Mouse (Mus musculus): ENCODE measurements around the gene Stxbp5. TPM values are rescaled to one million over a fixed set of nuclear protein-coding genes. Genes with fewer than 3 reads are reported as not detected.
A peak's percentile ranks its signal among the peaks of the same experiment; 100 is the strongest.
"Not testable (repeated sequence)": the region's sequence is repeated elsewhere in the genome, so short reads cannot be mapped to it uniquely, and the experiment has no call there.

Gene Stxbp5
- polyA plus RNA-seq, 1 experiment from 2014 or later, result 9.8 TPM

GRCm38 (mm10) chr10:9897852-9898251, 3.0 kb downstream of the Stxbp5 start:
- H3K9ac ChIP-seq (ENCODE audit: low read depth, low read length), result peak overlapping the region; percentile 18; the same call in 1 of the 2 replicates
- no peak for ATAC-seq
- no peaks in the 10 kb centered on the region for H3K36me3 ChIP-seq (ENCODE audit: control insufficient read depth, insufficient read depth, low read length)
- peak overlapping the region; percentile 25 for H3K4me3 ChIP-seq (ENCODE audit: low read depth, low read length)
- H3K9me3 ChIP-seq (replicated peaks; ENCODE audit: control insufficient read depth, low read length, poor library complexity, severe bottlenecking), result no peaks in the 10 kb centered on the region
- H3K4me1 ChIP-seq (ENCODE audit: control insufficient read depth, insufficient read depth, low read length), result peaks cover 18% of the 10 kb centered on the region
- H3K4me2 ChIP-seq (ENCODE audit: low read length), result peak overlapping the region; percentile 53
- no peaks in the 10 kb centered on the region for H3K27me3 ChIP-seq (ENCODE audit: control insufficient read depth, insufficient read depth, low read depth, low read length)
- 0 out of 2 replicates have a peak overlapping the region, but pooled peaks have one; percentile 7 for H3K27ac ChIP-seq (ENCODE audit: low read length)
- WGBS, result 32% methylated on average over 5 of the region's 5 CpGs

GRCm38 (mm10) chr10:9893562-9893961, 7.3 kb downstream of the Stxbp5 start:
- no peak overlapping the region for H3K27ac ChIP-seq (ENCODE audit: low read length)
- H3K27me3 ChIP-seq (ENCODE audit: control insufficient read depth, insufficient read depth, low read depth, low read length), result no peaks in the 10 kb centered on the region
- H3K4me3 ChIP-seq (ENCODE audit: low read depth, low read length), result no peak overlapping the region
- H3K36me3 ChIP-seq (ENCODE audit: control insufficient read depth, insufficient read depth, low read length), result no peaks in the 10 kb centered on the region
- ATAC-seq, result no peak
- H3K9me3 ChIP-seq (replicated peaks; ENCODE audit: control insufficient read depth, low read length, poor library complexity, severe bottlenecking), result no peaks in the 10 kb centered on the region
- WGBS, result 75% methylated on average over 2 of the region's 2 CpGs
- H3K4me2 ChIP-seq (ENCODE audit: low read length), result no peak overlapping the region
- H3K4me1 ChIP-seq (ENCODE audit: control insufficient read depth, insufficient read depth, low read length), result peaks cover 13% of the 10 kb centered on the region
- H3K9ac ChIP-seq (ENCODE audit: low read depth, low read length), result no peak overlapping the region

- Histone ChIP-seq H3K36me3 (ENCODE audit: control insufficient read depth, insufficient read depth, low read length) (no peaks in the 10 kb centered on the region), H3K4me2 (ENCODE audit: low read length) (no peak overlapping the region), H3K27me3 (ENCODE audit: control insufficient read depth, insufficient read depth, low read depth, low read length) (no peaks in the 10 kb centered on the region), H3K4me1 (ENCODE audit: control insufficient read depth, insufficient read depth, low read length) (no peaks in the 10 kb centered on the region), H3K9ac (ENCODE audit: low read depth, low read length) (no peak overlapping the region), H3K9me3 (replicated peaks; ENCODE audit: control insufficient read depth, low read length, poor library complexity, severe bottlenecking) (no peaks in the 10 kb centered on the region), H3K27ac (ENCODE audit: low read length) (no peak overlapping the region), H3K4me3 (ENCODE audit: low read depth, low read length) (no peak overlapping the region)
- ATAC-seq, result no peak
- WGBS, result 50% methylated on average over 8 of the region's 8 CpGs
These were observed 11.2 kb downstream of the Stxbp5 start for GRCm38 (mm10) chr10:9889651-9890050.

- H3K9me3 ChIP-seq (replicated peaks; ENCODE audit: control insufficient read depth, low read length, poor library complexity, severe bottlenecking), result no peaks in the 10 kb centered on the region
- ATAC-seq, result no peak
- H3K4me1 ChIP-seq (ENCODE audit: control insufficient read depth, insufficient read depth, low read length), result no peaks in the 10 kb centered on the region
- H3K9ac ChIP-seq (ENCODE audit: low read depth, low read length), result no peak overlapping the region
- no peaks in the 10 kb centered on the region for H3K27me3 ChIP-seq (ENCODE audit: control insufficient read depth, insufficient read depth, low read depth, low read length)
- no peak overlapping the region for H3K27ac ChIP-seq (ENCODE audit: low read length)
- no peak overlapping the region for H3K4me3 ChIP-seq (ENCODE audit: low read depth, low read length)
- WGBS, result 73% methylated on average over 4 of the region's 4 CpGs
- no peaks in the 10 kb centered on the region for H3K36me3 ChIP-seq (ENCODE audit: control insufficient read depth, insufficient read depth, low read length)
- no peak overlapping the region for H3K4me2 ChIP-seq (ENCODE audit: low read length)
These were observed 12.2 kb downstream of the Stxbp5 start for GRCm38 (mm10) chr10:9888655-9889054.

- H3K4me3 ChIP-seq (ENCODE audit: low read depth, low read length); H3K4me2 ChIP-seq (ENCODE audit: low read length); H3K27me3 ChIP-seq (ENCODE audit: control insufficient read depth, insufficient read depth, low read depth, low read length); H3K4me1 ChIP-seq (ENCODE audit: control insufficient read depth, insufficient read depth, low read length); H3K27ac ChIP-seq (ENCODE audit: low read length); H3K9ac ChIP-seq (ENCODE audit: low read depth, low read length); H3K36me3 ChIP-seq (ENCODE audit: control insufficient read depth, insufficient read depth, low read length); H3K9me3 ChIP-seq (replicated peaks; ENCODE audit: control insufficient read depth, low read length, poor library complexity, severe bottlenecking); ATAC-seq: not testable (repeated sequence)
- 93% methylated on average over 5 of the region's 5 CpGs for WGBS
These were observed 19.0 kb downstream of the Stxbp5 start for GRCm38 (mm10) chr10:9881781-9882320.

- no peak overlapping the region for H3K27ac ChIP-seq (ENCODE audit: low read length)
- H3K4me2 ChIP-seq (ENCODE audit: low read length), result no peak overlapping the region
- no peak overlapping the region for H3K9ac ChIP-seq (ENCODE audit: low read depth, low read length)
- H3K4me1 ChIP-seq (ENCODE audit: control insufficient read depth, insufficient read depth, low read length), result no peaks in the 10 kb centered on the region
- 77% methylated on average over 6 of the region's 6 CpGs for WGBS
- H3K9me3 ChIP-seq (replicated peaks; ENCODE audit: control insufficient read depth, low read length, poor library complexity, severe bottlenecking), result no peaks in the 10 kb centered on the region
- no peaks in the 10 kb centered on the region for H3K36me3 ChIP-seq (ENCODE audit: control insufficient read depth, insufficient read depth, low read length)
- no peaks in the 10 kb centered on the region for H3K27me3 ChIP-seq (ENCODE audit: control insufficient read depth, insufficient read depth, low read depth, low read length)
- no peak for ATAC-seq
- H3K4me3 ChIP-seq (ENCODE audit: low read depth, low read length), result no peak overlapping the region
These were observed 20.7 kb downstream of the Stxbp5 start for GRCm38 (mm10) chr10:9880070-9880728.

- Histone ChIP-seq H3K9ac (ENCODE audit: low read depth, low read length) (no peak overlapping the region), H3K27me3 (ENCODE audit: control insufficient read depth, insufficient read depth, low read depth, low read length) (no peaks in the 10 kb centered on the region), H3K4me3 (ENCODE audit: low read depth, low read length) (no peak overlapping the region), H3K27ac (ENCODE audit: low read length) (no peak overlapping the region), H3K4me2 (ENCODE audit: low read length) (no peak overlapping the region), H3K4me1 (ENCODE audit: control insufficient read depth, insufficient read depth, low read length) (no peaks in the 10 kb centered on the region), H3K9me3 (replicated peaks; ENCODE audit: control insufficient read depth, low read length, poor library complexity, severe bottlenecking) (no peaks in the 10 kb centered on the region), H3K36me3 (ENCODE audit: control insufficient read depth, insufficient read depth, low read length) (no peaks in the 10 kb centered on the region)
- no peak for ATAC-seq
- 75% methylated on average over 6 of the region's 6 CpGs for WGBS
These were observed 21.9 kb downstream of the Stxbp5 start for GRCm38 (mm10) chr10:9878821-9879489.

GRCm38 (mm10) chr10:9875905-9876304, 25.0 kb downstream of the Stxbp5 start:
- Histone ChIP-seq H3K27ac (ENCODE audit: low read length) (no peak overlapping the region), H3K36me3 (ENCODE audit: control insufficient read depth, insufficient read depth, low read length) (no peaks in the 10 kb centered on the region), H3K4me2 (ENCODE audit: low read length) (no peak overlapping the region), H3K4me3 (ENCODE audit: low read depth, low read length) (no peak overlapping the region), H3K9ac (ENCODE audit: low read depth, low read length) (no peak overlapping the region), H3K9me3 (replicated peaks; ENCODE audit: control insufficient read depth, low read length, poor library complexity, severe bottlenecking) (no peaks in the 10 kb centered on the region), H3K27me3 (ENCODE audit: control insufficient read depth, insufficient read depth, low read depth, low read length) (no peaks in the 10 kb centered on the region), H3K4me1 (ENCODE audit: control insufficient read depth, insufficient read depth, low read length) (no peaks in the 10 kb centered on the region)
- ATAC-seq, result no peak
- 88% methylated on average over 3 of the region's 3 CpGs for WGBS

GRCm38 (mm10) chr10:9872143-9872542, 28.7 kb downstream of the Stxbp5 start:
- WGBS, result 65% methylated on average over 1 of the region's 2 CpGs
- no peak overlapping the region for H3K27ac ChIP-seq (ENCODE audit: low read length)
- no peak overlapping the region for H3K9ac ChIP-seq (ENCODE audit: low read depth, low read length)
- no peaks in the 10 kb centered on the region for H3K27me3 ChIP-seq (ENCODE audit: control insufficient read depth, insufficient read depth, low read depth, low read length)
- H3K36me3 ChIP-seq (ENCODE audit: control insufficient read depth, insufficient read depth, low read length), result no peaks in the 10 kb centered on the region
- H3K4me3 ChIP-seq (ENCODE audit: low read depth, low read length), result no peak overlapping the region
- H3K9me3 ChIP-seq (replicated peaks; ENCODE audit: control insufficient read depth, low read length, poor library complexity, severe bottlenecking), result no peaks in the 10 kb centered on the region
- no peaks in the 10 kb centered on the region for H3K4me1 ChIP-seq (ENCODE audit: control insufficient read depth, insufficient read depth, low read length)
- peak; percentile 58; the same call in 1 of the 2 replicates for ATAC-seq
- no peak overlapping the region for H3K4me2 ChIP-seq (ENCODE audit: low read length)

All from midbrain, embryonic 16.5 days (tissue).